36 mouse cellular contexts compared by ENCODE assay signal in the genomic region with DNA sequence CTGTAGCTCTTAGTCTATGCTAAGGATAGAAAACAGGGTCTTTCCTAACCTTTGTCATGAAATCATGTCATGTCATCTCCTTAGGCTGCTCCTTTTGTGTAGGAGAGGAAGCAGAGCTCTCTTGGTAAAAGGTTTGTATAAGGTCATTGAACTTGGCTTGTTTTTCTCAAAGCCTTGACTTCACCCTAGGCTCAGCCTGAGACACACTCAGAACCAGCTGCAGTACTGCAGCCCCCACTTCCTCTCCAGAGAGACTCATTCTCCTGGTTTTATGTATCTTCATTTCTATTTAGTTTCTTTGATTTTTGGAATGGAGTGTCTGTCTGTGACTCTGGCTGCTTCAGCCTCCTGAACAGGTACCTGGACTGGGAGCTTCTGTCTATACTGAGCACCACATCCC. TPM values are rescaled to one million over a fixed set of nuclear protein-coding genes. Genes with fewer than 3 reads are reported as not detected.
A peak's percentile ranks its signal among the peaks of the same experiment; 100 is the strongest.
DNase-seq lines count a peak whose midpoint lies in the region; ATAC-seq and TF ChIP-seq lines count a peak whose summit lies in the region.
"Had no signal": no experiment of that assay in that cellular context is flagged by ENCODE, and none has a peak within 500 bp of the region (broad histone marks: within the 10 kb centered on the region; RNA-seq: fewer than 3 reads in every experiment).

No protein-coding gene starts in this region.

- H3K27me3 ChIP-seq in forebrain, embryonic 15.5 days: no peaks in the 10 kb centered on the region
- H3K27me3 ChIP-seq in forebrain, embryonic 12.5 days: no peaks in the 10 kb centered on the region
- no peaks in the 10 kb centered on the region for H3K27me3 ChIP-seq in heart, adult 2 months (ENCODE audit: control insufficient read depth, insufficient read depth, low read length)
- H3K27me3 ChIP-seq in liver, embryonic 11.5 days (replicated peaks; ENCODE audit: control insufficient read depth, insufficient read depth, low read length): no peaks in the 10 kb centered on the region
- H3K27me3 ChIP-seq: CH12.LX; heart, embryonic 12.5 days; hindbrain, embryonic 12.5 days; limb, embryonic 15.5 days; liver, embryonic 15.5 days; midbrain, embryonic 15.5 days; neural tube, embryonic 13.5 days had no signal

- TF ChIP-seq EP300 in heart, adult 2 months (IDR thresholded peaks at IDR 0.05; ENCODE audit: insufficient read depth, low read depth, low read length): no peak

- H3K4me3 ChIP-seq in forebrain, embryonic 15.5 days: no peak overlapping the region
- H3K4me3 ChIP-seq in forebrain, embryonic 12.5 days (replicated peaks): no peak overlapping the region
- no peak overlapping the region for H3K4me3 ChIP-seq in heart, adult 2 months
- H3K4me3 ChIP-seq in liver, embryonic 11.5 days (ENCODE audit: low read depth, low read length): no peak overlapping the region
- H3K4me3 ChIP-seq: embryonic facial prominence, embryonic 10.5 days; heart, embryonic 12.5 days; hindbrain, embryonic 12.5 days; limb, embryonic 15.5 days; liver, embryonic 15.5 days; midbrain, embryonic 15.5 days; neural tube, embryonic 13.5 days had no signal

- H3K27ac ChIP-seq in forebrain, embryonic 15.5 days (replicated peaks): no peak overlapping the region
- H3K27ac ChIP-seq in forebrain, embryonic 12.5 days: no peak overlapping the region
- peak overlapping the region; percentile 31 for H3K27ac ChIP-seq in heart, adult 2 months
- no peak overlapping the region for H3K27ac ChIP-seq in liver, embryonic 11.5 days (ENCODE audit: low read depth, low read length)
- H3K27ac ChIP-seq: embryonic facial prominence, embryonic 10.5 days; hindbrain, embryonic 12.5 days; limb, embryonic 15.5 days; liver, embryonic 15.5 days; midbrain, embryonic 15.5 days; neural tube, embryonic 13.5 days had no signal

- no peak for TF ChIP-seq POLR2A in heart, adult 2 months (IDR thresholded peaks at IDR 0.05; ENCODE audit: insufficient read depth, low read depth, low read length)

- no peaks in the 10 kb centered on the region for H3K9me3 ChIP-seq in forebrain, embryonic 15.5 days
- no peaks in the 10 kb centered on the region for H3K9me3 ChIP-seq in forebrain, embryonic 12.5 days
- no peaks in the 10 kb centered on the region for H3K9me3 ChIP-seq in liver, embryonic 11.5 days (ENCODE audit: control insufficient read depth, low read length)
- H3K9me3 ChIP-seq: embryonic facial prominence, embryonic 10.5 days; G1E; heart, embryonic 12.5 days; hindbrain, embryonic 12.5 days; limb, embryonic 15.5 days; liver, embryonic 15.5 days; midbrain, embryonic 15.5 days; neural tube, embryonic 13.5 days had no signal

- no peaks in the 10 kb centered on the region for H3K79me2 ChIP-seq in heart, adult 2 months (replicated peaks; ENCODE audit: control insufficient read depth, insufficient read depth, low read length)

- H3K9ac ChIP-seq in forebrain, embryonic 15.5 days (replicated peaks): no peak overlapping the region
- no peak overlapping the region for H3K9ac ChIP-seq in forebrain, embryonic 12.5 days
- H3K9ac ChIP-seq in heart, adult 2 months (ENCODE audit: low read depth, low read length): no peak overlapping the region
- H3K9ac ChIP-seq in liver, embryonic 11.5 days (ENCODE audit: low read depth, low read length): no peak overlapping the region
- H3K9ac ChIP-seq: heart, embryonic 12.5 days; hindbrain, embryonic 12.5 days; limb, embryonic 15.5 days; liver, embryonic 15.5 days; midbrain, embryonic 15.5 days; neural tube, embryonic 13.5 days had no signal

- intact Hi-C loops in heart, adult 2 months (cut with DNase I): no loop called here
- intact Hi-C loops in heart, postnatal 10 days (cut with DNase I): no loop called here

- 0 out of 2 replicates have a peak, but pooled peaks cover 2% of the 10 kb centered on the region for H3K4me1 ChIP-seq in forebrain, embryonic 15.5 days
- no peaks in the 10 kb centered on the region for H3K4me1 ChIP-seq in forebrain, embryonic 12.5 days
- H3K4me1 ChIP-seq in heart, adult 2 months (ENCODE audit: control insufficient read depth, insufficient read depth, low read length): no peaks in the 10 kb centered on the region
- no peaks in the 10 kb centered on the region for H3K4me1 ChIP-seq in liver, embryonic 11.5 days (replicated peaks; ENCODE audit: control insufficient read depth, insufficient read depth, low read length)
- H3K4me1 ChIP-seq: embryonic facial prominence, embryonic 10.5 days; heart, embryonic 12.5 days; hindbrain, embryonic 12.5 days; limb, embryonic 15.5 days; liver, embryonic 15.5 days; midbrain, embryonic 15.5 days; neural tube, embryonic 13.5 days had no signal

- ATAC-seq in forebrain, embryonic 15.5 days (replicated peaks): 0 out of 2 replicates have a peak, but pooled peaks have one; percentile 43
- ATAC-seq in forebrain, embryonic 12.5 days (ENCODE audit: low FRiP score): no peak
- ATAC-seq in inflammation-experienced regulatory T-cells, adult 6 months: peak; percentile 13
- ATAC-seq in liver, embryonic 11.5 days (replicated peaks; ENCODE audit: low FRiP score): no peak
- ATAC-seq: midbrain, embryonic 15.5 days; Patski had no signal

- no peak overlapping the region for H3K4me2 ChIP-seq in forebrain, embryonic 15.5 days (replicated peaks)
- H3K4me2 ChIP-seq in forebrain, embryonic 12.5 days: no peak overlapping the region
- H3K4me2 ChIP-seq in liver, embryonic 11.5 days: no peak overlapping the region
- H3K4me2 ChIP-seq: heart, embryonic 12.5 days; hindbrain, embryonic 12.5 days; limb, embryonic 15.5 days; liver, embryonic 15.5 days; midbrain, embryonic 15.5 days; neural tube, embryonic 13.5 days had no signal

- no peak for TF ChIP-seq CTCF in heart, adult 2 months (IDR thresholded peaks at IDR 0.05)

- DNase-seq in heart, adult 2 months: no peak
- DNase-seq in heart, postnatal 10 days: no peak
- peak; percentile 21 for DNase-seq in thymus, postnatal 0 days (ENCODE audit: low spot score)
- no peak for DNase-seq in thymus, postnatal 10 days (ENCODE audit: low spot score in 2 of 2)
- no peak for DNase-seq in liver, embryonic 11.5 days (ENCODE audit: low spot score)
- DNase-seq: adrenal gland, adult 2 months; cerebellum, adult 11 months; cerebellum, postnatal 10 days; gastrocnemius, postnatal 10 days; kidney, adult 11 months; left cerebral cortex, postnatal 4 days; lung, postnatal 4 days; retina, postnatal 1 day; right cerebral cortex, postnatal 25 days had no signal

- H3K36me3 ChIP-seq in forebrain, embryonic 15.5 days: no peaks in the 10 kb centered on the region
- H3K36me3 ChIP-seq in forebrain, embryonic 12.5 days (replicated peaks): no peaks in the 10 kb centered on the region
- H3K36me3 ChIP-seq in heart, adult 2 months (ENCODE audit: control insufficient read depth, insufficient read depth, low read length): no peaks in the 10 kb centered on the region
- no peaks in the 10 kb centered on the region for H3K36me3 ChIP-seq in liver, embryonic 11.5 days (ENCODE audit: control insufficient read depth, insufficient read depth, low read length)
- H3K36me3 ChIP-seq: embryonic facial prominence, embryonic 10.5 days; G1E; heart, embryonic 12.5 days; hindbrain, embryonic 12.5 days; limb, embryonic 15.5 days; liver, embryonic 15.5 days; midbrain, embryonic 15.5 days; neural tube, embryonic 13.5 days had no signal

RNA-seq across cellular contexts. Expression of a gene that starts 6.0 kb away (rescaled TPM):
- not detected in 2 replicates for polyA plus RNA-seq in forebrain, embryonic 15.5 days (2015; fragmentation: Nextera tagmentation; extraction: Ambion mirVana)
- not detected in 2 replicates for polyA plus RNA-seq in forebrain, embryonic 12.5 days (2016; fragmentation: Nextera tagmentation; extraction: Ambion mirVana)
- not detected for total RNA-seq in heart, adult 2 months (2021)
- polyA plus RNA-seq in heart, adult 2 months (2012; rRNA removed): not detected in 2 replicates
- not detected for total RNA-seq in heart, postnatal 10 days (2021)
- polyA plus RNA-seq in thymus, postnatal 0 days (2015; fragmentation: Nextera tagmentation; extraction: Ambion mirVana): not detected in 2 replicates
- polyA plus RNA-seq in inflammation-experienced regulatory T-cells, adult 6 months (2017; shearing (Covaris generic)): not detected
- polyA plus RNA-seq in liver, embryonic 11.5 days (2014; fragmentation: Nextera tagmentation; extraction: Ambion mirVana): not detected in 2 replicates
- total RNA-seq: adrenal gland, adult 2 months; adrenal gland, postnatal 4 days; CH12.LX; G1E; gastrocnemius, postnatal 10 days; heart, postnatal 25 days; layer of hippocampus, postnatal 10 days; left cerebral cortex, adult 8-10 months; left cerebral cortex, postnatal 4 days had no signal
- polyA plus RNA-seq: adrenal gland, adult 2 months; cortical plate, adult 2 months; embryonic facial prominence, embryonic 10.5 days; G1E; heart, embryonic 12.5 days; hindbrain, embryonic 12.5 days; kidney, embryonic 16.5 days; large intestine, adult 2 months; limb, embryonic 15.5 days; liver, embryonic 15.5 days; lung, embryonic 16.5 days; midbrain, embryonic 15.5 days; neural tube, embryonic 13.5 days; Patski; stomach, embryonic 16.5 days had no signal

RNA-seq across cellular contexts. Expression of a gene that starts 50.8 kb away (rescaled TPM):
- 3.9 and 4.7 TPM in 2 replicates for polyA plus RNA-seq in forebrain, embryonic 15.5 days (2015; fragmentation: Nextera tagmentation; extraction: Ambion mirVana)
- polyA plus RNA-seq in forebrain, embryonic 12.5 days (2016; fragmentation: Nextera tagmentation; extraction: Ambion mirVana): 16.2 and 17.0 TPM in 2 replicates
- total RNA-seq in heart, adult 2 months (2021): 1 to 10 TPM in 1 of 2 experiments, under 1 TPM in 1; 0.78 to 1.1 TPM
- 0.16 and 0.23 TPM in 2 replicates for polyA plus RNA-seq in heart, adult 2 months (2012; rRNA removed)
- total RNA-seq in heart, postnatal 10 days (2021): 1 to 10 TPM; 3.4 to 3.6 TPM
- 6.5 and 7.5 TPM in 2 replicates for polyA plus RNA-seq in thymus, postnatal 0 days (2015; fragmentation: Nextera tagmentation; extraction: Ambion mirVana)
- 10 to 100 TPM in 1 of 3 experiments, 1 to 10 TPM in 2; 1.4 to 10.4 (median 1.7) TPM for polyA plus RNA-seq in inflammation-experienced regulatory T-cells, adult 6 months (2017; shearing (Covaris generic))
- polyA plus RNA-seq in liver, embryonic 11.5 days (2014; fragmentation: Nextera tagmentation; extraction: Ambion mirVana): 13.5 and 13.9 TPM in 2 replicates
- polyA plus RNA-seq: adrenal gland, adult 2 months had no signal

RNA-seq across cellular contexts. Expression of a gene that starts 50.9 kb away (rescaled TPM):
- polyA plus RNA-seq in forebrain, embryonic 15.5 days (2015; fragmentation: Nextera tagmentation; extraction: Ambion mirVana): 118 and 128 TPM in 2 replicates
- 157 and 167 TPM in 2 replicates for polyA plus RNA-seq in forebrain, embryonic 12.5 days (2016; fragmentation: Nextera tagmentation; extraction: Ambion mirVana)
- 10 to 100 TPM; 46.0 to 48.3 TPM for total RNA-seq in heart, adult 2 months (2021)
- 9.3 and 15.3 TPM in 2 replicates for polyA plus RNA-seq in heart, adult 2 months (2012; rRNA removed)
- total RNA-seq in heart, postnatal 10 days (2021): 10 to 100 TPM; 54.8 to 56.7 TPM
- polyA plus RNA-seq in thymus, postnatal 0 days (2015; fragmentation: Nextera tagmentation; extraction: Ambion mirVana): 148 and 173 TPM in 2 replicates
- 100 to 1,000 TPM; 102 to 185 (median 183) TPM for polyA plus RNA-seq in inflammation-experienced regulatory T-cells, adult 6 months (2017; shearing (Covaris generic))
- polyA plus RNA-seq in liver, embryonic 11.5 days (2014; fragmentation: Nextera tagmentation; extraction: Ambion mirVana): 91.1 and 95.8 TPM in 2 replicates

Comparison
In these comparisons a context has a peak if more than half of its experiments do, and no peak if none do; other contexts are left out.
1. ATAC-seq: peak in forebrain, embryonic 15.5 days (single experiment) and inflammation-experienced regulatory T-cells, adult 6 months (single experiment); none in forebrain, embryonic 12.5 days (single experiment) and liver, embryonic 11.5 days (single experiment).